Mouse (Mus musculus) mouse trophoblast stem cell (cell line): ENCODE data around the gene Supt6.
"Not testable (repeated sequence)": the region's sequence is repeated elsewhere in the genome, so short reads cannot be mapped to it uniquely, and the experiment has no call there.

ENCODE experiments used
- in situ Hi-C, 2 experiments: fragments of 300-500 bp; cut with MseI, MboI; formaldehyde crosslinking; loops; 2 replicates in 1 of 2; 3 replicates in 1 of 2; pipeline ENCODE4 v1.15.1; 2025

Supt6 gene

GRCm38 (mm10) chr11:78245627-78246317 is at the start of gene Supt6, which contains the start of gene Sdf2:
Gene Supt6, minus strand, starts transcription at chr11:78245987.
Gene Sdf2, plus strand, starts transcription at chr11:78245746.
- in situ Hi-C loops: no loop called here

DNA sequence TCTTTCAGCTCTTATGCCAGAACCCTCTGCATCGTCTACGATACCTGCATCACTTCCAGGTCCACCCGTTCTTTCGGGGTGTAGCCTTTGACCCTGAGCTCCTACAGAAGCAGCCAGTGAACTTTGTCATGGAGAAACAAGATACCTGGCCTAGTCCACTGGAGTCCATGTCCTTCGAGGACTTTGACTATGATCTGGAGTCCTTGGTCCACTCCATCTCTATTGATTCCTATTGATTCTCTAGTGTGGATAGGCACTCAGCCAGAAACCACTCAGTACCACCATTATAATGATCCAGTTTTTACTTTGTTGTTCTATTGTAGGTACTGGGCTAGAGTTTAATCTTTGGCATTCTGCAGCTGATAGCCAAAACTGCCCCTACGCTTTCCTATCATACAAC is 48.8 kb upstream of the Supt6 start:
- in situ Hi-C loops: no loop called here

- in situ Hi-C loops: no loop called here
Observed at GRCm38 (mm10) chr11:78290654-78291053, 44.9 kb upstream of the Supt6 start, which contains the start of gene BC030499. Gene BC030499, plus strand, starts transcription at chr11:78290841.

GRCm38 (mm10) chr11:78289146-78289763 is 43.5 kb upstream of the Supt6 start:
- in situ Hi-C loops: no loop called here

DNA sequence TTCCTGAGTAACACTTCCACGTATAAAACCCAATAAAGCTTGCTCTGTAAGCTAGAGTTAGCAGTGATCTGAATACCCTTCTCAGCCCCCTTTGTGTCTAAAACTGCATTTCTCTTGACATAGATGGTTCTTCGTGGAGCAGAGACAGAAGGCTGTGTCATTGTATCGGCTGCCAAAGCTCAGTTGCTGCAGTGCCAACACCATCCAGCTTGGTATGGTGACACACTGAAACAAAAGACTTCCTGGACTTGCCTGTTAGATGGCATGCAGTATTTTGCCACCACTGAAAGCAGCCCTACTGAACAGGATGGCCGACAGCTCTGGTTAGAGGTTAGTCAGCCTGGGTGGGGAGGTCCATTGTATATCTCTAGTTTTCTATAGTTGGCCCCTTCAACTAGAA is 33.8 kb upstream of the Supt6 start:
- in situ Hi-C loops: no loop called here

GRCm38 (mm10) chr11:78278853-78279252 is 33.1 kb upstream of the Supt6 start:
- in situ Hi-C loops: no loop called here

- in situ Hi-C loops: not testable (repeated sequence)
Observed at GRCm38 (mm10) chr11:78276169-78276568, 30.4 kb upstream of the Supt6 start.

DNA sequence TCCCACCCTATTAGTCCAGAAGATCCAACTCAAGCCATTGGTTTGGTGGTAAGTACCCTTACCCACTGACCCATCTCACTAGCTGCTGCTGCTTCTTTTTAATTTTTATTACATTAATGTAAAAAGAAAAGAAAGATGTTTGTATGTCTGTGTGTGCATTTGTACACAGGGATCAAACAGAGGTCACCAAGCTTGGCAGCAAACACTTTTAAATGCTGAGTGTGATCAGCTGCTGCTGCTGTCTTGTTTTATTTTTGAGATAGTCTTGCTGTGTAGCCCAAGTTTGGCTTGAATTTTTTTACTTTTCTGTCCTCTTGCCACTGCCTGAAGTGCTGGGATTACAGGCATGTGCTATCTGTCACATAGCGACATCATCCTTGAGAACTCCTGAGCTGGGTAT is 29.8 kb upstream of the Supt6 start:
- in situ Hi-C loops: no loop called here

DNA sequence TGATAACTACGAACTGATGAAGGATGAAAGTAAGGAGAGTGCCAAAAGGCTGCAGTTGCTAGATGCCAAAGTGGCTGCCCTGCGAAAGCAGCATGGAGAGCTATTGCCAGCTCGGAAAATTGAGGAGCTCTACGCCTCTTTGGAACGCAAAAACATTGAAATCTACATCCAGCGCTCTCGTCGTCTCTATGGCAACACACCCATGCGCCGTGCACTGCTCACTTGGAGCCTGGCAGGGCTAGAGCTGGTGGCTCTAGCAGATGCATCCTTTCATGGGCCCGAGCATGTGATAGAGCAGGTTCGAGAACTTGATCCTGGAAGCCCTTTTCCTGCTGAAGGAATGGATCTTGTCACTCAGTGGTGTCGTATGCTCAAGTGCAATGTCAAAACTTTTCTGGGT is 26.2 kb upstream of the Supt6 start:
- in situ Hi-C loops: no loop called here

DNA sequence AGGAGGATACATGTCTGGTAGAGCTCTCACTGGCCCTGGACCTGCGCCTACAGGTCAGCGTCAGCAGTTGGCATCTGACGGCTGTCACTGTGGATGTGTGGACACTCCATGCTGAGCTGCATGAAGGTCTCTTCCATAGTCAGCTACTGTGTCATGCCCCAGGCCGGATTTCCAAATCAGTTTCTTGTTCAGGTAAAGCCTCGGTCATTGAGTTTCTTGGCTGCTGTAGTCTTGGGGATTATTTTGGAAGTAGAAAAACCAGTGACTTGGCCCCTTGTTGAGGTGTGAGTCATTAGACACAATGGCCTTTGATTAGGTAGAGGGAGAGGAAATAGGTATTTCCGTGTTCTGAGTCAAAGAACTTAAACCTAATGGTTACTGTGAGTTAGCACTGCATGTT is 19.8 kb upstream of the Supt6 start:
- in situ Hi-C loops: no loop called here

DNA sequence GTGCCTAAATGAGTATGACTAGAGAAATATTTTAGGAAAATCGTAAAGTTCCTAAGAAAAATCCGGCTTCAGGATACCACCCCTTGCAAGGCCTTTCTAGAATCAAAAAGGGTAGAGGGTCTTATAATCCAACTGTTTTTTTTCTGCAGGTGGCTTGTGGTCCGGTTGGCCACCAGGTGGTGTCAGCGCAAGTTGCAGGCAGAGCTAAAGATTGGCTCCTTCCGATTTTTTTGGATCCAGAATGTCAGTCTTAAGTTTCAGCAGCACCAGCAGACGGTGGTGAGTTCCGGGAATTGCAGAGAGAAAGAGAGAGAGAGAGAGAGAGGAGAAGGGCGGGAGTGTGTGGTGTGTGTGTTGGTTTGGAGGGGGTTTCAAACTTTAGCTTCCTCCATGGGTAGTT is 16.8 kb upstream of the Supt6 start:
- in situ Hi-C loops: no loop called here

GRCm38 (mm10) chr11:78261380-78262352 is 15.9 kb upstream of the Supt6 start, which contains the start of gene 2610507B11Rik:
Gene 2610507B11Rik, plus strand, starts transcription at chr11:78261752.
- in situ Hi-C loops: no loop called here

GRCm38 (mm10) chr11:78260489-78261258 is 14.9 kb upstream of the Supt6 start:
- in situ Hi-C loops: no loop called here

GRCm38 (mm10) chr11:78256618-78257017 is 10.8 kb upstream of the Supt6 start:
- in situ Hi-C loops: no loop called here

DNA sequence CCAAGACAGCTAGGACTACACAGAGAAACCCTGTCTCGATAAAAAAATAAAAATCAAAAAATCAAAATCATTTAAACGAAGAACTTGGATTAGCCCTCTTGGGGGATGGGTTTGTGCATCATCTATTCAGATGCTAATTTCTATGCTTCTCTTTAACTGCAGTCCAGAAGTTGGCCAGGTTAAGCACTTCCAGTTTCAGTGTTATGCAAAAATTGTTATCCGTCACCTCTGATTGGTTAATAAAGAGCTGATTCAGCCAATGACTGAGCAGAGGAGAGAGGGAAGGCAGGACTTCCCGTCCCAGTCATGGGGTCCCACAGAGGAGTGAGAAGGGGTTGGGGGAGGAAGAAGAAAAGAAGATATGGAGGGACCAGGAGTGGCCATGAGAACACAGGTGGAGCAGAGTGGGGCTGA is 1.9 kb upstream of the Supt6 start:
- in situ Hi-C loops: no loop called here

- in situ Hi-C loops: no loop called here
Observed at GRCm38 (mm10) chr11:78247012-78247348, 1.2 kb upstream of the Supt6 start.

- in situ Hi-C loops: no loop called here
Observed at GRCm38 (mm10) chr11:78246318-78247011, 678 bp upstream of the Supt6 start.

GRCm38 (mm10) chr11:78245261-78245626 is 543 bp downstream of the Supt6 start:
- in situ Hi-C loops: no loop called here

- in situ Hi-C loops: no loop called here
Observed at GRCm38 (mm10) chr11:78240193-78240857, 5.5 kb downstream of the Supt6 start.

GRCm38 (mm10) chr11:78231518-78231917 is 14.3 kb downstream of the Supt6 start:
- in situ Hi-C loops: no loop called here
